Mouse (Mus musculus): ENCODE data around the gene Greb1. TPM values are rescaled to one million over a fixed set of nuclear protein-coding genes. Genes with fewer than 3 reads are reported as not detected.

The Greb1 gene
- total RNA-seq, 1 experiment from 2014 or later = not detected

GRCm38 (mm10) chr12:16810525-16811431 is 10.1 kb upstream of the Greb1 start, which contains the start of gene E2f6:
TSS of gene E2f6 (plus strand) at chr12:16810963.
- ATAC-seq (ENCODE audit: extremely low read depth, insufficient number of reproducible peaks, low FRiP score, poor library complexity, severe bottlenecking) = peak; percentile 58

GRCm38 (mm10) chr12:16808045-16808444 is 7.4 kb upstream of the Greb1 start:
- peak; percentile 35; the same call in 1 of the 2 replicates for ATAC-seq (ENCODE audit: extremely low read depth, insufficient number of reproducible peaks, low FRiP score, poor library complexity, severe bottlenecking)

- ATAC-seq (ENCODE audit: extremely low read depth, insufficient number of reproducible peaks, low FRiP score, poor library complexity, severe bottlenecking) = peak; percentile 87
Observed at GRCm38 (mm10) chr12:16805511-16805910, 4.8 kb upstream of the Greb1 start.

GRCm38 (mm10) chr12:16803956-16804430 is 3.3 kb upstream of the Greb1 start:
- ATAC-seq (ENCODE audit: extremely low read depth, insufficient number of reproducible peaks, low FRiP score, poor library complexity, severe bottlenecking) = no peak

GRCm38 (mm10) chr12:16803237-16803955 is 2.7 kb upstream of the Greb1 start:
- ATAC-seq (ENCODE audit: extremely low read depth, insufficient number of reproducible peaks, low FRiP score, poor library complexity, severe bottlenecking) = no peak

- ATAC-seq (ENCODE audit: extremely low read depth, insufficient number of reproducible peaks, low FRiP score, poor library complexity, severe bottlenecking) = no peak
Observed at GRCm38 (mm10) chr12:16800959-16801315, 251 bp upstream of the Greb1 start.

- ATAC-seq (ENCODE audit: extremely low read depth, insufficient number of reproducible peaks, low FRiP score, poor library complexity, severe bottlenecking) = no peak
Observed at GRCm38 (mm10) chr12:16799928-16800258, 793 bp downstream of the Greb1 start.

GRCm38 (mm10) chr12:16798894-16799293 is 1.8 kb downstream of the Greb1 start:
- no peak for ATAC-seq (ENCODE audit: extremely low read depth, insufficient number of reproducible peaks, low FRiP score, poor library complexity, severe bottlenecking)

- no peak for ATAC-seq (ENCODE audit: extremely low read depth, insufficient number of reproducible peaks, low FRiP score, poor library complexity, severe bottlenecking)
Observed at GRCm38 (mm10) chr12:16795781-16796180, 4.9 kb downstream of the Greb1 start.

GRCm38 (mm10) chr12:16793371-16793770 is 7.3 kb downstream of the Greb1 start:
- ATAC-seq (ENCODE audit: extremely low read depth, insufficient number of reproducible peaks, low FRiP score, poor library complexity, severe bottlenecking) = no peak

GRCm38 (mm10) chr12:16790456-16790855 is 10.2 kb downstream of the Greb1 start:
- no peak for ATAC-seq (ENCODE audit: extremely low read depth, insufficient number of reproducible peaks, low FRiP score, poor library complexity, severe bottlenecking)

GRCm38 (mm10) chr12:16789756-16790155 is 10.9 kb downstream of the Greb1 start:
- ATAC-seq (ENCODE audit: extremely low read depth, insufficient number of reproducible peaks, low FRiP score, poor library complexity, severe bottlenecking) = no peak

GRCm38 (mm10) chr12:16789199-16789598 is 11.5 kb downstream of the Greb1 start:
- ATAC-seq (ENCODE audit: extremely low read depth, insufficient number of reproducible peaks, low FRiP score, poor library complexity, severe bottlenecking) = no peak

- ATAC-seq (ENCODE audit: extremely low read depth, insufficient number of reproducible peaks, low FRiP score, poor library complexity, severe bottlenecking) = no peak
Observed at GRCm38 (mm10) chr12:16788600-16788999, 12.1 kb downstream of the Greb1 start.

- ATAC-seq (ENCODE audit: extremely low read depth, insufficient number of reproducible peaks, low FRiP score, poor library complexity, severe bottlenecking) = no peak
Observed at GRCm38 (mm10) chr12:16781034-16781746, 19.5 kb downstream of the Greb1 start.

- ATAC-seq (ENCODE audit: extremely low read depth, insufficient number of reproducible peaks, low FRiP score, poor library complexity, severe bottlenecking) = no peak
Observed at GRCm38 (mm10) chr12:16780320-16780719, 20.4 kb downstream of the Greb1 start.

GRCm38 (mm10) chr12:16779165-16779564 is 21.5 kb downstream of the Greb1 start:
- ATAC-seq (ENCODE audit: extremely low read depth, insufficient number of reproducible peaks, low FRiP score, poor library complexity, severe bottlenecking) = no peak

- no peak for ATAC-seq (ENCODE audit: extremely low read depth, insufficient number of reproducible peaks, low FRiP score, poor library complexity, severe bottlenecking)
Observed at GRCm38 (mm10) chr12:16778523-16778922, 22.2 kb downstream of the Greb1 start.

GRCm38 (mm10) chr12:16775351-16775750 is 25.3 kb downstream of the Greb1 start:
- ATAC-seq (ENCODE audit: extremely low read depth, insufficient number of reproducible peaks, low FRiP score, poor library complexity, severe bottlenecking) = no peak

Measured in neutrophil, adult 5-6 weeks (primary cell).